Mouse (Mus musculus) brown adipose tissue, adult 24 weeks (tissue): ENCODE data around the gene Adcy5. TPM values are rescaled to one million over a fixed set of nuclear protein-coding genes. Genes with fewer than 3 reads are reported as not detected.

Source experiments
- H3K27ac ChIP-seq: fragments of 200-500 bp; replicated peaks from 2 replicates; pipeline ENCODE4 v1.5.1; 2012; ENCODE audit warnings: low read depth, mild to moderate bottlenecking, low read length
- H3K4me1 ChIP-seq: fragments of 200-500 bp; 2 replicates; pipeline ENCODE4 v1.6.1; 2012; ENCODE audit warnings: low read length, mixed read lengths; ENCODE audit not compliant: control insufficient read depth, insufficient read depth, insufficient read length
- H3K4me3 ChIP-seq: fragments of 200-500 bp; 2 replicates; pipeline ENCODE4 v1.5.1; 2012; ENCODE audit warnings: low read depth, mild to moderate bottlenecking, low read length, moderate library complexity; ENCODE audit not compliant: insufficient read depth
- polyA plus RNA-seq: library from polyadenylated mRNA; stranded (reverse); fragments of >200 nt; gene quantifications from 2 replicates; pipeline ENCODE4 v1.2.4, GENCODE M21; 2012; ENCODE audit not compliant: missing spikeins, insufficient read depth, insufficient read length

Gene Adcy5
- polyA plus RNA-seq, 1 experiment: 1.9 TPM

- no peak overlapping the region for H3K27ac ChIP-seq
- H3K4me3 ChIP-seq: no peak overlapping the region
- peaks cover 4% of the 10 kb centered on the region; the same call in 1 of the 2 replicates for H3K4me1 ChIP-seq
Measured at GRCm38 (mm10) chr16:35178516-35178915, 23.8 kb downstream of the Adcy5 start.

DNA sequence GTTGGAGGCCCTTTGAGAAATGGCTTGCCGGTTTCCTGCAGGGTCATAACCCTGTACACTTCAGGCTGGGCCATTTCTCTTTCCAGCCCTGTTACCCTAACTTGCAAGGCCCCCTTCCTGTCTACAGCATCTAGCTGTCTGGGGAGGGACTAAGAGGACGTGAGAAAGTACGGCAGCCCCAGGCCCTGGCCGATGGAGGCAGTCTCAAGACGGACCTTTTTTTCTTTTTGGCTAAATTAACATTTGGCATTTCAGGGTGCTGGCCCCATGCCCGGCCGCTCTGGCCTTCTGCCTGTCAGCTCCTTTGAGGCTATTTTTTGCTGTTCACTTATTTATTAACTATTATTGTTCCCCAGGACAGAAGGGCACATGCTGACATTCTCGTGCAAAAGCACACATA, 24.4 kb downstream of the Adcy5 start:
- H3K27ac ChIP-seq: no peak overlapping the region
- H3K4me1 ChIP-seq: peaks cover 4% of the 10 kb centered on the region; the same call in 1 of the 2 replicates
- H3K4me3 ChIP-seq: no peak overlapping the region

DNA sequence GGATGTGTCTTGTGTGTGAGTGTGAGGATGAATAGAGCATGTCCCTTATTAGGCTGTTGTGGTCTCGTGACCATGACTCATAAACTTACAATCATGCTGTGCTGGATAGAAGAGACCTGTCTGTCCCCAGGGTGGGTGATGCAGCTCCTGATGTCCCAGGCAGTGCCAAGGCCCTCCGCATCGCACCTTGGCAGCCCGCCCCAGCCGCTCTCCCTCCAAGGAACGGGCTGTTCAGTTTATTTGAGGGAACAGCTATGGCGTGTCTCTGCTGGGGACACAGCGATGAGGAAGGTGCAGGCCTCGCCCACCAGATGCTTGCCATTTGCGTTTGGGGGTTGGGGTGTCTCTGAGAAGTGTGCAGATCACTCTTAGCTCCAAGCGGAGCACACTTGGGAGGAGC, 28.5 kb downstream of the Adcy5 start:
- Histone ChIP-seq H3K4me1 (peaks cover 4% of the 10 kb centered on the region; the same call in 1 of the 2 replicates), H3K27ac (no peak overlapping the region), H3K4me3 (no peak overlapping the region)

GRCm38 (mm10) chr16:35188111-35188510, 33.4 kb downstream of the Adcy5 start:
- Histone ChIP-seq H3K4me3 (no peak overlapping the region), H3K27ac (no peak overlapping the region), H3K4me1 (no peaks in the 10 kb centered on the region)

DNA sequence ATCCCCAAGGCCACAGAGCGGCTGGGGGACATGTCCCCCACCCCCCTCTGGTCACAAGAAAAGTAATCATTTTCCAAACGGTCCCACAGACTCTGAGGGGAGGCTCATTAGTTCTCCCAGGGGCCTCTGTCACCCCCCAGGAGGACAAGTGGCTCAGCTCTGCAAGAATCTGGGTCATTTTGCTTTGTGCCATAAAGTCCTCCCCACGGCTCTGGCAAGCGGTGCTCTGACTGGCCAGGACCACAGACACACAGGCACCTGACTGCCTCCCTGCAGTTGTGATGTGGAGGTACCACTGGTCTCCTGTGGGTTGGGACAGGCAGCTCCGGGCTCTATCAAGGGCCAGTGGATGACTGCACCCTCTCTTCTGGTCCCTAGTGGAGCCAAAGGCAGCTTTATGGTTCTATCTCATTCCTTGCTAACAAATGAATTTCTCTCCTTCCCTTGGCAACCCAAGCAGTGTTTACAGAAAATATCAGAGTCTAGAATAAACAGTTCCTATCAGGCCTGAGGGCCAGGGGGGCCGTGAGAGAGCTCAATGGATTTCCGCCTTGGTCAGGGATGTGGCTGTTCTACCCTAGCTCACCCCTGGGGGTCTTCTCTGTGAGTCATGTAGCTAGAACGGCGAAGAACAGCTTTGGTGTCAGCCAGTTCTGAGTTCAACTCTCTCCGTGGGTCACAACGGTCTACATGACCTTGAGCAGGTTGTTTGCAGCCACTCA, 34.9 kb downstream of the Adcy5 start:
- no peak overlapping the region for H3K27ac ChIP-seq
- H3K4me1 ChIP-seq: peaks cover 2% of the 10 kb centered on the region; the same call in 1 of the 2 replicates
- no peak overlapping the region for H3K4me3 ChIP-seq

GRCm38 (mm10) chr16:35190777-35191176, 36.1 kb downstream of the Adcy5 start:
- H3K27ac ChIP-seq: no peak overlapping the region
- H3K4me3 ChIP-seq: no peak overlapping the region
- peaks cover 2% of the 10 kb centered on the region; the same call in 1 of the 2 replicates for H3K4me1 ChIP-seq

- Histone ChIP-seq H3K4me3 (no peak overlapping the region), H3K4me1 (peaks cover 2% of the 10 kb centered on the region; the same call in 1 of the 2 replicates), H3K27ac (no peak overlapping the region)
Measured at GRCm38 (mm10) chr16:35191271-35191670, 36.6 kb downstream of the Adcy5 start.

DNA sequence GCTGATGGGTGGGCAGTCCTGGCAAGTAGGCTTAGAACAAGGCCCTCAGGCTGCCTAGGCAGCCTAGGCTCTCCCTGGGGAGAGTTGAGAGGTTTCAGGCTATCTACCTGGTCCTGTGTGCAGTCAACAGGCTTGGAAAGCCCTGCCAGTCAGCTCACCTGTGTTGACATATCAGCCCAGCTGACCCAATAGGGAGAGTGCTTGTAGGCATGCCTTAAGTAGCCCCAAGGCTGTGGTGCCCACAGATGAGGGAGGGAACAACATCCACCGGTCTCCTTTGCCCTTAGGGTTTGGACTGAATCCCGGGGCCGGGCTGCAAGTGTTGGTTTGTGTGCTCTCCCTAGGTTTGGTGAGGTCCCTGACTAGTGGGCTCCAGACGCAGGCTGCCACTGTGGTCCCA, 37.8 kb downstream of the Adcy5 start:
- no peak overlapping the region for H3K4me3 ChIP-seq
- H3K4me1 ChIP-seq: peaks cover 2% of the 10 kb centered on the region; the same call in 1 of the 2 replicates
- no peak overlapping the region for H3K27ac ChIP-seq

- H3K4me1 ChIP-seq: peaks cover 2% of the 10 kb centered on the region; the same call in 1 of the 2 replicates
- H3K4me3 ChIP-seq: no peak overlapping the region
- H3K27ac ChIP-seq: no peak overlapping the region
Measured at GRCm38 (mm10) chr16:35193357-35193756, 38.7 kb downstream of the Adcy5 start.

- H3K4me3 ChIP-seq: no peak overlapping the region
- peaks cover 4% of the 10 kb centered on the region for H3K4me1 ChIP-seq
- H3K27ac ChIP-seq: no peak overlapping the region
Measured at GRCm38 (mm10) chr16:35199721-35200431, 45.2 kb downstream of the Adcy5 start.

DNA sequence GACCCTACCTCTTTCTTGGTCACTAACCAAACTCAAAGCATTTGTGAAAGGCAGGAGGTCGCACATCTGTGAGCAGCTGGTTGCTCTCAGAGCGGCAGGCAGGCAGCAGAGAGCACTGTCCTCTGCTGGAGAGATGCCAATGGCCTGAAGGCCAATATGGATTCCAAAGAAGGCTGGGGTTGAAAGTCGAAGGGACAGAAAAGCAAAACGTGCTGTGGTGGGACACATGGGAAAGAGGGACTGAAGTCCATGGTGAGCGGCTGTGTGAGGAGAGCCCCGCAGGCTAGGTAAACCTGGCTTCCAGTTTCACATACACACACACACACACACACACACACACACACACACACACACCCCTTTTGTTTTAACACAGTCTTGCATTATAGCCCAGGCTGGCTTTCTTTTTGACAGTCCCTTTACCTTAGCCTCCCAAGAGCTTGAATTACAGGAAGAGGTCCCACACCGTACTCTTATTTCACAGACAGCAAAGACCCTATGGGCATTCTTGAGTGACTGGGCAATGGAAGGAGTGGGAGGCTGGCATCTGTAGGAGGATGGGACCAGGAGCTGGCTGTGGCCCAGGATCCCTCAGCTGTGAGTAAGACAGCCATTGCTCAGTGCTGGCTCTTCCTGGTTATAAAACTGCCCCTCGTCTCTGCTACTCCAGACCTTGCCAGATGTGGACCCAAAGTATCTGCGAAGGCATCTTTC, 45.9 kb downstream of the Adcy5 start:
- Histone ChIP-seq H3K4me1 (peaks cover 9% of the 10 kb centered on the region), H3K27ac (no peak overlapping the region)

DNA sequence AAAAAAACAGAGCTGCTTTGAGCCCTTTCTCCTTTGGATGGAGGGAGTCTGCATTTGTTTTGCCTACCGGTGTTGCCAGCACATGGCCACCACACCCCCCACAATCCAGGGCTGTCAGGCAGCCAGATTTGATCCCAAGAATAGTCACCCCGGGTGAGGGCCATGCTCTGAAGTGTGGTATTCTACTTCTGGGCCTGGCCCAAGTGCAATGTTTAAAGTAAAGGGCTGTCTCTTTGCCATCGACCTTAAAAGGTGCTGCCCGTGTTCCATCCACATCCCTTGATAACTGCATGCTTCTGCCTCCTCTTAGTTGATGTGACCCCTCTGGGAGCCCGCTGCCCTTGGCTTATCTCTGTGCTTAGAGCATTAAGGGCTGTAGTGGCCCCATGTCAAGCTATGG, 46.6 kb downstream of the Adcy5 start:
- peaks cover 16% of the 10 kb centered on the region for H3K4me1 ChIP-seq
- H3K4me3 ChIP-seq: no peak overlapping the region
- no peak overlapping the region for H3K27ac ChIP-seq

More for the DNA sequence above, 45.9 kb downstream of the Adcy5 start:
- no peak overlapping the region for H3K4me3 ChIP-seq

GRCm38 (mm10) chr16:35203511-35203910, 48.8 kb downstream of the Adcy5 start:
- H3K4me1 ChIP-seq: peaks cover 16% of the 10 kb centered on the region
- no peak overlapping the region for H3K4me3 ChIP-seq
- H3K27ac ChIP-seq: 0 out of 2 replicates have a peak overlapping the region, but pooled peaks have one; percentile 13

DNA sequence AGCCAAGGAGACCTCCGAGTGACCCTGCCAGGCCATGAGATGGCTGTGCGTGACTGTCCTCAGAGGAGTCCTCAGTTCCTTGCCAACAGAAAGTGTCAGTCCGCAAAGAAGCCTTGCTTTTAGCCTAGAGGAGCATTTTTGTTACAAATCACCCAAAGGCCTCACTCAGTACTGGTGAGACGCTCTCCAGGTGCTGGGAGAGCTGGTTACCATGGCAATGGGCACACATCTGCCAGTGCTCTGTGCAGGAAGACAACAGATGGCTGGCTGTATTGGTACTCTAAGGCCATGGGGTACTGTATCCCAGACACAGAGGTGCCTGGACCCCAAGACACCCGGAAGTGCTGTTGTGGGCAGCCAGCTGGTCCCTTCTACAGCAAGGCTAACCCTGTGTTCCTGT, 51.0 kb downstream of the Adcy5 start:
- peak overlapping the region; percentile 35 for H3K27ac ChIP-seq
- peaks cover 23% of the 10 kb centered on the region for H3K4me1 ChIP-seq
- no peak overlapping the region for H3K4me3 ChIP-seq

GRCm38 (mm10) chr16:35206426-35206825, 51.7 kb downstream of the Adcy5 start:
- no peak overlapping the region for H3K4me3 ChIP-seq
- H3K27ac ChIP-seq: peak overlapping the region; percentile 46
- H3K4me1 ChIP-seq: peaks cover 23% of the 10 kb centered on the region
